Mouse (Mus musculus): ENCODE measurements around the gene Hist1h3g.

Gene Hist1h3g

GRCm38 (mm10) chr13:23515826-23516620 lies 19.2 kb upstream of the Hist1h3g start:
- no peak for DNase-seq

- peak; percentile 47 to 69 for DNase-seq
Measured at GRCm38 (mm10) chr13:23516822-23517602, 18.2 kb upstream of the Hist1h3g start.

- DNase-seq: peak; percentile 76 to 86
Measured at GRCm38 (mm10) chr13:23517603-23518294, 17.5 kb upstream of the Hist1h3g start.

GRCm38 (mm10) chr13:23518295-23518603 lies 17.0 kb upstream of the Hist1h3g start:
- DNase-seq: no peak

- DNase-seq: peak; percentile 43 to 72
Measured at GRCm38 (mm10) chr13:23518885-23519284, 16.3 kb upstream of the Hist1h3g start.

GRCm38 (mm10) chr13:23519416-23519815 lies 15.8 kb upstream of the Hist1h3g start:
- DNase-seq: peak; percentile 41 to 60

GRCm38 (mm10) chr13:23521703-23522102 lies 13.5 kb upstream of the Hist1h3g start:
- peak; percentile 77 to 87 for DNase-seq

- no peak for DNase-seq
Measured at GRCm38 (mm10) chr13:23523976-23524375, 11.2 kb upstream of the Hist1h3g start.

GRCm38 (mm10) chr13:23524654-23525053 lies 10.6 kb upstream of the Hist1h3g start:
- peak in 1 of 2 experiments; percentile 37 for DNase-seq

- DNase-seq: no peak
Measured at GRCm38 (mm10) chr13:23525901-23526300, 9.3 kb upstream of the Hist1h3g start.

- peak; percentile 66 to 76 for DNase-seq
Measured at GRCm38 (mm10) chr13:23526312-23526711, 8.9 kb upstream of the Hist1h3g start.

GRCm38 (mm10) chr13:23529005-23529404 lies 6.2 kb upstream of the Hist1h3g start:
- DNase-seq: no peak

GRCm38 (mm10) chr13:23529480-23530165 lies 5.6 kb upstream of the Hist1h3g start:
- no peak for DNase-seq

- DNase-seq: peak in 1 of 2 experiments; percentile 64
Measured at GRCm38 (mm10) chr13:23530181-23530900, 4.9 kb upstream of the Hist1h3g start.

GRCm38 (mm10) chr13:23530901-23531875 lies 4.0 kb upstream of the Hist1h3g start, which contains the start of gene Hist1h4h:
Gene Hist1h4h (plus strand): TSS chr13:23531050.
- DNase-seq: peak; percentile 96 to 99

- no peak for DNase-seq
Measured at GRCm38 (mm10) chr13:23532262-23533075, 2.8 kb upstream of the Hist1h3g start.

GRCm38 (mm10) chr13:23533560-23534367 lies 1.5 kb upstream of the Hist1h3g start, which contains the start of gene Hist1h2af:
Gene Hist1h2af (plus strand): TSS chr13:23533906.
- peak; percentile 38 to 69 for DNase-seq

- no peak for DNase-seq
Measured at GRCm38 (mm10) chr13:23534368-23535131, 672 bp upstream of the Hist1h3g start.
